Mouse (Mus musculus) bone marrow, adult 2 months (tissue): ENCODE results near the gene Papss1.

Source experiments
- CTCF ChIP-seq: fragments of 200-500 bp; IDR thresholded peaks from 2 replicates; pipeline ENCODE4 v1.5.1; 2011; ENCODE audit warnings: low read length, control low read depth; ENCODE audit not compliant: control insufficient read depth, insufficient read depth
- POLR2A ChIP-seq: fragments of 200-500 bp; IDR thresholded peaks from 2 replicates; pipeline ENCODE4 v1.6.1; 2011; ENCODE audit warnings: low read depth, mild to moderate bottlenecking, control low read depth, low read length, borderline replicate concordance; ENCODE audit not compliant: control insufficient read depth

DNA sequence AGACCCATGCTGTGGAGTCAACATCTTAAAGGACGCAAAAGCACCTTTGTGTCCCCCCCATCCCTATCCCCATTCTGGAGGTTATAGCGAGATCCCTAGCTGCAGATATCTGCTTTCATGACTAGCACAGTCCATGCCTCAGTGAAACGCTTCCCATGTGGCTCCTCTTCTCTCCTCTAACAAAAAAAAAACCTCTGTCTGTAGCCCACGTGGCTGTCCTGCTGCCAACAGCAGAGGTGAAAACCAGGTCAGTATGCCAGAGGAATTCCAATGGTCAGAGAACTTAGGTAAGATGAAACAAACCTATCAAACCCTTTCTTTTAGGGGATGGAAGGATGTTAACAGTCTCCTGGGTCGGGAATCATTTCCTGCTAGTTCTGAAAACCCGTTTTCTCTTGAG is 91.5 kb downstream of the Papss1 start:
- TF ChIP-seq CTCF (no peak), POLR2A (no peak)
